Mouse (Mus musculus): Measurements from ENCODE around the gene Ss18l2.

GRCm38 (mm10) chr9:121690734-121691133, 19.4 kb upstream of the Ss18l2 start:
- TF ChIP-seq GATA1 (IDR thresholded peaks at IDR 0.05; ENCODE audit: low read length) (no peak), TAL1 (IDR thresholded peaks at IDR 0.05; ENCODE audit: low read length) (no peak)
